Mouse (Mus musculus) urinary bladder, postnatal 36 days (tissue): ENCODE measurements at regions not wholly inside any gene's neighbourhood (a gene's known extent, or its start where the extent isn't known, plus 50 kb on each side); places are given as distances from the start of the nearest gene placed in this dataset.

Source experiments
- DNase-seq, 2 experiments: peaks; one replicate each; pipeline ENCODE4 v3.0.0; 2022; ENCODE audit warnings: low spot score in 2 of 2, mixed read lengths in 1 of 2

- no peak for DNase-seq
Observed at GRCm38 (mm10) chr6:81731631-81732030, 191.8 kb upstream of the Gcfc2 start.

GRCm38 (mm10) chr6:81733527-81733926 is 189.9 kb upstream of the Gcfc2 start:
- no peak for DNase-seq

GRCm38 (mm10) chr6:81738466-81738865 is 185.0 kb upstream of the Gcfc2 start:
- DNase-seq = no peak

- no peak for DNase-seq
Observed at GRCm38 (mm10) chr6:81749681-81750080, 173.8 kb upstream of the Gcfc2 start.

GRCm38 (mm10) chr6:81751631-81752030 is 171.8 kb upstream of the Gcfc2 start:
- DNase-seq = no peak

GRCm38 (mm10) chr6:81756242-81756641 is 167.2 kb upstream of the Gcfc2 start:
- no peak for DNase-seq

GRCm38 (mm10) chr6:81758876-81759275 is 164.6 kb upstream of the Gcfc2 start:
- no peak for DNase-seq

GRCm38 (mm10) chr6:81760181-81760580 is 163.3 kb upstream of the Gcfc2 start:
- DNase-seq = no peak

GRCm38 (mm10) chr6:81765831-81766230 is 157.6 kb upstream of the Gcfc2 start:
- DNase-seq = no peak

GRCm38 (mm10) chr6:81766800-81767199 is 156.7 kb upstream of the Gcfc2 start:
- DNase-seq = no peak

GRCm38 (mm10) chr6:81768669-81769537 is 154.6 kb upstream of the Gcfc2 start:
- no peak for DNase-seq

- no peak for DNase-seq
Observed at GRCm38 (mm10) chr6:81770301-81770700, 153.2 kb upstream of the Gcfc2 start.

GRCm38 (mm10) chr6:81771862-81772261 is 151.6 kb upstream of the Gcfc2 start:
- DNase-seq = no peak

- no peak for DNase-seq
Observed at GRCm38 (mm10) chr6:81782131-81782530, 141.3 kb upstream of the Gcfc2 start.

- no peak for DNase-seq
Observed at GRCm38 (mm10) chr6:81782815-81783435, 140.5 kb upstream of the Gcfc2 start.

GRCm38 (mm10) chr6:81795281-81795680 is 128.2 kb upstream of the Gcfc2 start:
- DNase-seq = no peak

- no peak for DNase-seq
Observed at GRCm38 (mm10) chr6:81800822-81801221, 122.6 kb upstream of the Gcfc2 start.

- no peak for DNase-seq
Observed at GRCm38 (mm10) chr6:81801804-81802203, 121.7 kb upstream of the Gcfc2 start.

- no peak for DNase-seq
Observed at GRCm38 (mm10) chr6:81805942-81806341, 117.5 kb upstream of the Gcfc2 start.

- no peak for DNase-seq
Observed at GRCm38 (mm10) chr6:81808712-81809111, 114.8 kb upstream of the Gcfc2 start.

GRCm38 (mm10) chr6:81815248-81815961 is 108.1 kb upstream of the Gcfc2 start:
- no peak for DNase-seq

GRCm38 (mm10) chr6:81815962-81816338 is 107.5 kb upstream of the Gcfc2 start:
- no peak for DNase-seq
